Comparison of ENCODE assay signal across 12 mouse cellular contexts in genomic region chr17:49282498-49282897, GRCm38 (mm10).
DNase-seq lines count a peak whose midpoint lies in the region; ATAC-seq and TF ChIP-seq lines count a peak whose summit lies in the region.
"Had no signal": no experiment of that assay in that cellular context is flagged by ENCODE, and none has a peak within 500 bp of the region (broad histone marks: within the 10 kb centered on the region; RNA-seq: fewer than 3 reads in every experiment).

No protein-coding gene starts in this region.

- no peaks in the 10 kb centered on the region for H3K36me3 ChIP-seq in forebrain, embryonic 14.5 days (ENCODE audit: control insufficient read depth, insufficient read depth, low read length)
- H3K36me3 ChIP-seq in forebrain, embryonic 11.5 days (ENCODE audit: control insufficient read depth, insufficient read depth, low read length) = no peaks in the 10 kb centered on the region
- H3K36me3 ChIP-seq: liver, embryonic 15.5 days; midbrain, embryonic 12.5 days; neural tube, embryonic 15.5 days had no signal

- H3K27ac ChIP-seq in forebrain, embryonic 14.5 days (ENCODE audit: low read depth, low read length) = no peak overlapping the region
- H3K27ac ChIP-seq in forebrain, embryonic 11.5 days (ENCODE audit: low read depth, low read length) = no peak overlapping the region
- no peak overlapping the region for H3K27ac ChIP-seq in layer of hippocampus, adult 2 months
- H3K27ac ChIP-seq in bone marrow macrophage, adult 2 months (ENCODE audit: insufficient read depth, low read depth, low read length) = no peak overlapping the region
- H3K27ac ChIP-seq: liver, embryonic 15.5 days; midbrain, embryonic 12.5 days; neural tube, embryonic 15.5 days had no signal

- 79% methylated on average over 10 of the region's 10 CpGs for WGBS in forebrain, embryonic 14.5 days
- WGBS in forebrain, embryonic 11.5 days = 87% methylated on average over 10 of the region's 10 CpGs

- ATAC-seq in forebrain, embryonic 14.5 days = no peak
- ATAC-seq in forebrain, embryonic 11.5 days (replicated peaks; ENCODE audit: low FRiP score) = no peak

- H3K9ac ChIP-seq in forebrain, embryonic 14.5 days (ENCODE audit: low read length) = no peak overlapping the region
- no peak overlapping the region for H3K9ac ChIP-seq in forebrain, embryonic 11.5 days (ENCODE audit: low read length)
- H3K9ac ChIP-seq: liver, embryonic 15.5 days; midbrain, embryonic 12.5 days; neural tube, embryonic 15.5 days had no signal

- H3K9me3 ChIP-seq in forebrain, embryonic 14.5 days (replicated peaks; ENCODE audit: control insufficient read depth, low read length) = no peaks in the 10 kb centered on the region
- H3K9me3 ChIP-seq in forebrain, embryonic 11.5 days (ENCODE audit: control insufficient read depth, low read length) = no peaks in the 10 kb centered on the region
- H3K9me3 ChIP-seq: liver, embryonic 15.5 days; midbrain, embryonic 12.5 days; neural tube, embryonic 15.5 days had no signal

- no peak overlapping the region for H3K4me2 ChIP-seq in forebrain, embryonic 14.5 days (ENCODE audit: low read length)
- H3K4me2 ChIP-seq in forebrain, embryonic 11.5 days (ENCODE audit: low read depth, low read length, severe bottlenecking) = no peak overlapping the region
- H3K4me2 ChIP-seq: liver, embryonic 15.5 days; midbrain, embryonic 12.5 days; neural tube, embryonic 15.5 days had no signal

- TF ChIP-seq CTCF in layer of hippocampus, adult 2 months (conservative IDR thresholded peaks at IDR 0.05) = peak; percentile 78
- TF ChIP-seq CTCF in bone marrow macrophage, adult 2 months (IDR thresholded peaks at IDR 0.05; ENCODE audit: low read depth, low read length) = peak; percentile 36; the same call in 1 of the 2 replicates

- H3K4me1 ChIP-seq in forebrain, embryonic 14.5 days (ENCODE audit: control insufficient read depth, insufficient read depth, low read length) = no peaks in the 10 kb centered on the region; the same call in 1 of the 2 replicates
- no peaks in the 10 kb centered on the region for H3K4me1 ChIP-seq in forebrain, embryonic 11.5 days (replicated peaks; ENCODE audit: control insufficient read depth, insufficient read depth, low read length)
- no peaks in the 10 kb centered on the region for H3K4me1 ChIP-seq in bone marrow macrophage, adult 2 months (ENCODE audit: control insufficient read depth, insufficient read depth, low read length)
- H3K4me1 ChIP-seq: liver, embryonic 15.5 days; midbrain, embryonic 12.5 days had no signal

- H3K27me3 ChIP-seq in forebrain, embryonic 14.5 days (replicated peaks; ENCODE audit: control insufficient read depth, insufficient read depth, low read length) = no peaks in the 10 kb centered on the region
- H3K27me3 ChIP-seq in forebrain, embryonic 11.5 days (ENCODE audit: control insufficient read depth, insufficient read depth, low read length) = no peaks in the 10 kb centered on the region
- H3K27me3 ChIP-seq: liver, embryonic 15.5 days; midbrain, embryonic 12.5 days; neural tube, embryonic 15.5 days had no signal

- no peak for TF ChIP-seq POLR2A in bone marrow macrophage, adult 2 months (IDR thresholded peaks at IDR 0.05; ENCODE audit: borderline replicate concordance, low read depth, low read length)

- DNase-seq in forebrain, embryonic 14.5 days (ENCODE audit: low spot score) = peak; percentile 23
- no peak for DNase-seq in forebrain, embryonic 11.5 days (ENCODE audit: low spot score)
- peak in 1 of 2 experiments; percentile 17 for DNase-seq in layer of hippocampus, adult 2 months (ENCODE audit: low spot score in 2 of 2)
- DNase-seq in layer of hippocampus, postnatal 14 days (ENCODE audit: low spot score in 2 of 2) = no peak
- peak; percentile 1 for DNase-seq in A20 (ENCODE audit: low read depth, low spot score)
- DNase-seq in T-cell, adult 2 months (ENCODE audit: low spot score) = no peak
- DNase-seq in frontal cortex, postnatal 14 days (ENCODE audit: low spot score in 2 of 2) = no peak
- DNase-seq: adrenal gland, postnatal 36 days had no signal

- no peak overlapping the region for H3K4me3 ChIP-seq in forebrain, embryonic 14.5 days (ENCODE audit: low read depth, low read length)
- no peak overlapping the region for H3K4me3 ChIP-seq in forebrain, embryonic 11.5 days (ENCODE audit: low read depth, low read length)
- no peak overlapping the region for H3K4me3 ChIP-seq in layer of hippocampus, adult 2 months
- no peak overlapping the region for H3K4me3 ChIP-seq in bone marrow macrophage, adult 2 months (ENCODE audit: insufficient read depth, low read length)
- H3K4me3 ChIP-seq: liver, embryonic 15.5 days; midbrain, embryonic 12.5 days; neural tube, embryonic 15.5 days had no signal

Comparison
In these comparisons a context has a peak if more than half of its experiments do, and no peak if none do; other contexts are left out.
1. DNase-seq: peak in forebrain, embryonic 14.5 days (single experiment) and A20 (single experiment); none in forebrain, embryonic 11.5 days (single experiment), layer of hippocampus, postnatal 14 days (0 of 2), T-cell, adult 2 months (single experiment) and frontal cortex, postnatal 14 days (0 of 2).